8 mouse cellular contexts compared by ENCODE assay signal in the genomic region with DNA sequence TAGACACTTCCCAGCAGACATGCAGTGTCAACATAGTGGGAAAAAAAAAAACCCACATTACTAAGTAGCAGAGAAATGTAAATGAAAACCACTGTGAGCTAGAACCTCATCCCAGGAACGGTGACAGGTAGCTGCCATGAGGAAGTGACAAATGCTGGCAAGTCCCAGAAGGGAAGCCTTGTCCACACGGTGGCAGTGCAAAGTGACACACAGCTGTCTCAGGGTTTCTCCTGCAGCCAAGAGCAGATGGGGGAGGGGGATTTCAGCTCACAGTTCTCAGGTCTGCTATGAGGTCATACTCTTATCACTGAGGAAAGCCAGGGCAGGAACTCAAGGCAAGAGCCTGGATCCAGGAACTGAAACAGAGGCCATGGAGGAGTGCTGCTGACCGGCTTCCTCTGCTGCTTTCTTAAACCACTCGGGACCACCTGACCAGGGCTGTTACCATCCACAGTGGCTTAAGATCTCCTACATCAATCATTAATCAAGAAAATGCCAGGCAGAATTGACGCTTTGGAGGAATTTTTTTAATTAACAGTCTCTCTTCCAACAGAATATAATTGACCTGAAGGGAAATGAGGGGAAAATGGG.
DNase-seq lines count a peak whose midpoint lies in the region; ATAC-seq and TF ChIP-seq lines count a peak whose summit lies in the region.

No protein-coding gene starts in this region.

- CTCF ChIA-PET in Patski (lab: Charles Lee): interaction anchor here (0.6 to 1.6 kb wide), 4 partner anchors 13 to 40 kb away, joined by 3 to 4 read pairs (median 3); no protein-coding TSS in a partner anchor

- H3K27ac ChIP-seq in embryonic fibroblast, embryonic 13.5 days (ENCODE audit: insufficient read depth, low read length): no peak overlapping the region
- H3K27ac ChIP-seq in intestine, embryonic 14.5 days (ENCODE audit: low read depth): no peak overlapping the region
- H3K27ac ChIP-seq in stomach, postnatal 0 days (replicated peaks): no peak overlapping the region

- ATAC-seq in cerebellum, adult (ENCODE audit: insufficient number of reproducible peaks, low FRiP score, low TSS enrichment): peak; percentile 54; the same call in 1 of the 2 replicates
- ATAC-seq in Patski: no peak
- ATAC-seq in intestine, embryonic 14.5 days (replicated peaks; ENCODE audit: low FRiP score, low TSS enrichment, low read depth): peak; percentile 86
- peak; percentile 38 for ATAC-seq in megakaryocyte, adult 5-6 weeks (ENCODE audit: poor library complexity, severe bottlenecking)
- peak; percentile 76 for ATAC-seq in stomach, postnatal 0 days (ENCODE audit: low FRiP score, low TSS enrichment)

- 0 out of 2 replicates have a peak, but pooled peaks cover 5% of the 10 kb centered on the region for H3K4me1 ChIP-seq in embryonic fibroblast, embryonic 13.5 days (ENCODE audit: control insufficient read depth, insufficient read depth, low read length)
- no peaks in the 10 kb centered on the region for H3K4me1 ChIP-seq in intestine, embryonic 14.5 days (replicated peaks; ENCODE audit: control insufficient read depth, insufficient read depth, low read length)
- H3K4me1 ChIP-seq in stomach, postnatal 0 days (replicated peaks; ENCODE audit: control insufficient read depth, insufficient read depth): no peaks in the 10 kb centered on the region

- no peak for TF ChIP-seq POLR2A in embryonic fibroblast, embryonic 13.5 days (IDR thresholded peaks at IDR 0.05; ENCODE audit: low read depth, low read length)

- no peaks in the 10 kb centered on the region for H3K36me3 ChIP-seq in intestine, embryonic 14.5 days (ENCODE audit: control insufficient read depth, insufficient read depth, low read length)
- no peaks in the 10 kb centered on the region for H3K36me3 ChIP-seq in stomach, postnatal 0 days (ENCODE audit: control insufficient read depth, insufficient read depth, low read length)

- no peak overlapping the region for H3K9ac ChIP-seq in intestine, embryonic 14.5 days (ENCODE audit: low read length)
- H3K9ac ChIP-seq in stomach, postnatal 0 days (ENCODE audit: low read length): no peak overlapping the region

- H3K4me3 ChIP-seq in embryonic fibroblast, embryonic 13.5 days (ENCODE audit: insufficient read depth, low read length): no peak overlapping the region
- no peak overlapping the region for H3K4me3 ChIP-seq in intestine, embryonic 14.5 days (ENCODE audit: low read depth, low read length)
- H3K4me3 ChIP-seq in stomach, postnatal 0 days (ENCODE audit: low read depth, low read length): no peak overlapping the region

- H3K4me2 ChIP-seq in intestine, embryonic 14.5 days (ENCODE audit: low read length): no peak overlapping the region
- no peak overlapping the region for H3K4me2 ChIP-seq in stomach, postnatal 0 days (replicated peaks; ENCODE audit: low read depth)

- POLR2A ChIA-PET in Patski (lab: Charles Lee): interaction anchor here (0.5 kb wide), 1 partner anchor 12 kb away, joined by 4 read pairs; no protein-coding TSS in a partner anchor

- no peak for DNase-seq in cerebellum, adult 11 months
- no peak for DNase-seq in Patski (ENCODE audit: low read depth, low spot score)
- no peak for DNase-seq in intestine, embryonic 14.5 days (ENCODE audit: low spot score)
- peak; percentile 47 for DNase-seq in stomach, postnatal 0 days (ENCODE audit: low spot score)
- DNase-seq in layer of hippocampus, postnatal 36 days: no peak

- peak; percentile 46 for TF ChIP-seq CTCF in Patski (IDR thresholded peaks at IDR 0.05)
- peak; percentile 47; the same call in 1 of the 2 replicates for TF ChIP-seq CTCF in embryonic fibroblast, embryonic 13.5 days (IDR thresholded peaks at IDR 0.05; ENCODE audit: borderline replicate concordance, insufficient read depth, low read length)
- TF ChIP-seq CTCF in stomach, postnatal 0 days (IDR thresholded peaks at IDR 0.05; ENCODE audit: low read depth): peak; percentile 63

- no peak for TF ChIP-seq EP300 in stomach, postnatal 0 days (optimal IDR thresholded peaks at IDR 0.05)

- H3K9me3 ChIP-seq in intestine, embryonic 14.5 days (ENCODE audit: control insufficient read depth, low read length): no peaks in the 10 kb centered on the region
- H3K9me3 ChIP-seq in stomach, postnatal 0 days (ENCODE audit: control insufficient read depth, low read length): no peaks in the 10 kb centered on the region

- WGBS in intestine, embryonic 14.5 days: 44% methylated on average over 5 of the region's 5 CpGs
- WGBS in stomach, postnatal 0 days: 48% methylated on average over 5 of the region's 5 CpGs

- in situ Hi-C loops in Patski (cut with MboI; ENCODE audit: low pct_unique_long_range_greater_than_20kb): loop anchor here (25.0 kb wide), 1 partner anchor 1018 kb away; no protein-coding TSS in a partner anchor

- H3K27me3 ChIP-seq in Patski: no peaks in the 10 kb centered on the region
- no peaks in the 10 kb centered on the region for H3K27me3 ChIP-seq in intestine, embryonic 14.5 days (replicated peaks; ENCODE audit: control insufficient read depth, insufficient read depth, low read length)
- no peaks in the 10 kb centered on the region for H3K27me3 ChIP-seq in stomach, postnatal 0 days (ENCODE audit: control insufficient read depth, insufficient read depth, low read length)
